Mouse (Mus musculus): ENCODE data around the gene Gdf10. TPM values are rescaled to one million over a fixed set of nuclear protein-coding genes. Genes with fewer than 3 reads are reported as not detected.
A peak's percentile ranks its signal among the peaks of the same experiment; 100 is the strongest.

The Gdf10 gene
- total RNA-seq, 2 experiments from 2014 or later, result 3.2 to 3.6 TPM

DNA sequence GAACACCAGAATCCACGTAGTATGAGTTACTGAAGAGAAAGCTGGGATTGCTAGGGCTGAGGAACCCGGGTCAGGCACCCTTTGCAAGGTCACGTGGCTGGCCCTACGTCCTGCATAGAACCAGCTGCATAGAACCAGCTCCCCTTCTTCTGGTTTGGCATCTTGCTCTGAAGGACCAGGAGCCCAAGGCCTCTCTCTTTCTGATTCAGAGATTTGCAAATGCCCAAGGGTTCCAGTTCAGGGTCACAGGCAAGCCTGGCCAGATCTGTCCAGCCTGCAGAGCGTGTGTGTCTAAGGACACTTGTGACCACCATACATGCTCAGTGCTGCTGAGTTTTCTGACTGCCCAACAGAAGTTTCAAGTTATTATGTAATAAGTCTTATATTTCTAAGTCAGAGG lies 18.8 kb downstream of the Gdf10 start:
- TF ChIP-seq CTCF (IDR thresholded peaks at IDR 0.05), result no peak
- H3K4me3 ChIP-seq, result no peak overlapping the region
- no peak overlapping the region for H3K27ac ChIP-seq
- intact Hi-C loops (cut with DNase I), result no loop called here
- DNase-seq (ENCODE audit: extremely low spot score in 1 of 2, low spot score in 2 of 2), result no peak

GRCm38 (mm10) chr14:33946125-33946524 lies 22.7 kb downstream of the Gdf10 start:
- H3K27ac ChIP-seq, result no peak overlapping the region
- no peak for TF ChIP-seq CTCF (IDR thresholded peaks at IDR 0.05)
- intact Hi-C loops (cut with DNase I), result no loop called here
- H3K4me3 ChIP-seq, result no peak overlapping the region
- no peak for DNase-seq (ENCODE audit: extremely low spot score in 1 of 2, low spot score in 2 of 2)

GRCm38 (mm10) chr14:33952233-33952981 lies 29.0 kb downstream of the Gdf10 start:
- no peak for DNase-seq (ENCODE audit: extremely low spot score in 1 of 2, low spot score in 2 of 2)
- intact Hi-C loops (cut with DNase I), result no loop called here
- Histone ChIP-seq H3K27ac (no peak overlapping the region), H3K4me3 (no peak overlapping the region)
- TF ChIP-seq CTCF (IDR thresholded peaks at IDR 0.05), result peak; percentile 17

DNA sequence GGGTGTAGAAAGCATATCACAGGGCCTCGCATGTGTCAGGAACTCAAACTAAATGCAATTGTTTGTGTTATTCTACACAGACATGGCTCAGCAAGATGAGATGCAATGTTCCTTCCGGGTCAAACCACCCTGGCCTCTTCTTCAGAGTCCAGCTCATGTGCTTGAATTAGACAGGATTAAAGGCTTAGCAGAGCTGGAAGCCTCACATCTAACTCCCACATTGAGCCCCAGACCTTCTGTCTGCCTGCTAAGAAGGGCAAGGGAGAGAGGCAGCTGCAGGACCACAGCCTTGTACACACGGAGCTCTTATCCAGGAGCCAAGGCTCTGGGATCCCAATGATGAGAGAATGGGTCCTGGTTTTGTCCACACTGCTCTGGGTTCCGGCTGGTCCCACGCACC lies 30.4 kb downstream of the Gdf10 start, which contains the start of gene Rbp3:
Gene Rbp3, plus strand, starts transcription at position 243 of the 400 bp plus-strand sequence.
- DNase-seq (ENCODE audit: extremely low spot score in 1 of 2, low spot score in 2 of 2), result no peak
- intact Hi-C loops (cut with DNase I), result no loop called here
- no peak for TF ChIP-seq CTCF (IDR thresholded peaks at IDR 0.05)
- Histone ChIP-seq H3K4me3 (no peak within 1 kb of the TSS), H3K27ac (no peak within 1 kb of the TSS)

- peak; percentile 1 for TF ChIP-seq CTCF (IDR thresholded peaks at IDR 0.05)
- intact Hi-C loops (cut with DNase I), result no loop called here
- H3K4me3 ChIP-seq, result no peak overlapping the region
- no peak for DNase-seq (ENCODE audit: extremely low spot score in 1 of 2, low spot score in 2 of 2)
- H3K27ac ChIP-seq, result no peak overlapping the region
Observed at GRCm38 (mm10) chr14:33956055-33956454, 32.7 kb downstream of the Gdf10 start.

DNA sequence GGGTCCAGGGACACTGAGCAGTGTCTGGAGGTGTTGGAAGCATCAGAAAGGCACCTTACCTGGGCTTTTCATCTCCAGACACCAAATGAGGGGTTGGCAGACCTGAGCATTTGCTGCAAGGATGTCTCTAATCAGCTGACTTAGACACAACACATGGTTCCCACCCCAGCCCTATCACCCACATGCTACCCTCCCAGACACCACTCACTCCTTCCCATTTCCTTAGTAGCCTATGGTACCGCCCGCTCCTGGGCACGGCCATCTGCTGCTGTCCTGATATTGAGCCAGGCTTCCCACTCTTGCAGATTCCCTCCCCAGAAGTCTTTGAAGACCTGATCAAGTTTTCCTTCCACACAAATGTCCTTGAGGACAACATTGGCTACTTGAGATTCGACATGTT lies 34.8 kb downstream of the Gdf10 start:
- intact Hi-C loops (cut with DNase I), result no loop called here
- no peak for DNase-seq (ENCODE audit: extremely low spot score in 1 of 2, low spot score in 2 of 2)
- TF ChIP-seq CTCF (IDR thresholded peaks at IDR 0.05), result no peak
- no peak overlapping the region for H3K4me3 ChIP-seq
- no peak overlapping the region for H3K27ac ChIP-seq

DNA sequence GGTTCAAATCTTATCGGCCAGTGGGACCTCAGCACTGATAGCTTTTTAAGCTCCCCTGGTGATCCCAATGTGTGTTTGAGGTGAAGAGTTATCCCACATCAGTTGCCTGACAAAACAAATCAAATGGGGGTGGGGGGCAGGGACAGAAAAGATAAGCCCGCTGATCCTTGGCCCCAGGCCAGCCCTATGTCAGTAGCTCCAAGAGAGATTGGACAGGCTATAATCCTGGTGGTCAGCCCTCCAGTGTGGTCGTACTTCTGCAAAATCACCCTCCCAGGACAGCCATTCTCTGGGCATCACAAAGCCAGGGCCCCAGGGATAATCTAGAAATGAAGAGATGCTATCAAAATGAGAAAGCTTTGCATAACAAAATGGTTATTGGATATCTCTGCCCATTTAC lies 35.5 kb downstream of the Gdf10 start:
- no peak for TF ChIP-seq CTCF (IDR thresholded peaks at IDR 0.05)
- no peak overlapping the region for H3K4me3 ChIP-seq
- H3K27ac ChIP-seq, result no peak overlapping the region
- no peak for DNase-seq (ENCODE audit: extremely low spot score in 1 of 2, low spot score in 2 of 2)
- intact Hi-C loops (cut with DNase I), result no loop called here

GRCm38 (mm10) chr14:33959341-33959740 lies 36.0 kb downstream of the Gdf10 start:
- DNase-seq (ENCODE audit: extremely low spot score in 1 of 2, low spot score in 2 of 2), result peak; percentile 30 to 58
- intact Hi-C loops (cut with DNase I), result no loop called here
- TF ChIP-seq CTCF (IDR thresholded peaks at IDR 0.05), result peak; percentile 87
- no peak overlapping the region for H3K27ac ChIP-seq
- H3K4me3 ChIP-seq, result no peak overlapping the region

- no peak for DNase-seq (ENCODE audit: extremely low spot score in 1 of 2, low spot score in 2 of 2)
- H3K4me3 ChIP-seq, result no peak overlapping the region
- no peak overlapping the region for H3K27ac ChIP-seq
- peak; percentile 20; the same call in 1 of the 2 replicates for TF ChIP-seq CTCF (IDR thresholded peaks at IDR 0.05)
- intact Hi-C loops (cut with DNase I), result no loop called here
Observed at GRCm38 (mm10) chr14:33965675-33966074, 42.3 kb downstream of the Gdf10 start.

DNA sequence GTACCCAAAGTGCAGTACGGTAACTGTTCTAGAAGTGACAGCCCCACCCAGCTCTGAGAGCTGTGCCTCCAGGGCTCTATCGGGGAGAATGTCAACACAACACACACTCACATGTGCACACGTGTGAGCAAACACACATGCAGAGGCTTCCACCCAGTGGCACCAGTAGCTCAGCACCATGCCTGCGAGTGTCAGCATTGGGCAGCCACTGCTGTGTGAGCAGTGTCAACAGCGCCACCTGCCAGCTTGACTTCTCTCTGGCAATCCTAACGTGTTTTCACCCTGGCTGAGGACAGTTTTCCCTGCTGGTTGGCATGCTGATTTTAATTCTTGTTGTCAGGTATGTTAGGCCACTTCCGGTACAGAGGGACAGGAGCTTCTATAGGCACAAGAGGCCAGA lies 49.3 kb downstream of the Gdf10 start:
- Histone ChIP-seq H3K27ac (no peak overlapping the region), H3K4me3 (no peak overlapping the region)
- TF ChIP-seq CTCF (IDR thresholded peaks at IDR 0.05), result no peak; the same call in 1 of the 2 replicates
- intact Hi-C loops (cut with DNase I), result no loop called here
- no peak for DNase-seq (ENCODE audit: extremely low spot score in 1 of 2, low spot score in 2 of 2)

DNA sequence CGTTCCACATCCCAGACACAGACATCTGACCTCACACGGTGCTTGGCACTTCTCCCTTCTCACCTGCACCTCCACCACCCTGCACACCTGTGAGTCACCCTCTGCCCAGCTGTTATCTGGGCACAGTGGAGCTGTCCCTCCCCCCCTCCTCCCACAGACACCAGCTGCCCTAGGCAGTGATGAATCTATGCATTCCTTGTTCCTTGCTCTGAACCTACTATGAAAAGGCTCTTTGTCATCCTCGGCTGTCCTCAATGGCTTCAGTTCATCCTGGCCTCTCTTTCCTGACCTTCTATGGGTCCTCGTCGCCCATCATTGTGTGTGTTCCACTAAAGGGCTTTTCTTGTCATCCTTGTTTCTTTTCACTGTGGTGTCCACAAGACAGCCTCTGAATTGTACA lies 51.4 kb downstream of the Gdf10 start:
- H3K27ac ChIP-seq, result no peak overlapping the region

GRCm38 (mm10) chr14:33977748-33978147 lies 54.4 kb downstream of the Gdf10 start:
- H3K27ac ChIP-seq, result no peak overlapping the region; the same call in 1 of the 2 replicates
- DNase-seq (ENCODE audit: extremely low spot score in 1 of 2, low spot score in 2 of 2), result no peak
- intact Hi-C loops (cut with DNase I), result no loop called here
- TF ChIP-seq CTCF (IDR thresholded peaks at IDR 0.05), result no peak
- H3K4me3 ChIP-seq, result peak overlapping the region; percentile 7

More for the DNA sequence above, 51.4 kb downstream of the Gdf10 start:
- no peak overlapping the region for H3K4me3 ChIP-seq
- intact Hi-C loops (cut with DNase I), result no loop called here
- TF ChIP-seq CTCF (IDR thresholded peaks at IDR 0.05), result no peak
- no peak for DNase-seq (ENCODE audit: extremely low spot score in 1 of 2, low spot score in 2 of 2)

GRCm38 (mm10) chr14:33978604-33979059 lies 55.2 kb downstream of the Gdf10 start, which contains the start of gene Zfp488:
TSS of gene Zfp488 (minus strand) at chr14:33978764.
- no peak for DNase-seq (ENCODE audit: extremely low spot score in 1 of 2, low spot score in 2 of 2)
- H3K27ac ChIP-seq, result no peak within 1 kb of the TSS; the same call in 1 of the 2 replicates
- TF ChIP-seq CTCF (IDR thresholded peaks at IDR 0.05), result no peak

More at GRCm38 (mm10) chr14:33978604-33979059, 55.2 kb downstream of the Gdf10 start, which contains the start of gene Zfp488:
- intact Hi-C loops (cut with DNase I), result no loop called here
- H3K4me3 ChIP-seq, result peak within 1 kb of the TSS; percentile 23

Other genes with a start within 250 kb of the Gdf10 start
- not detected for gene Gdf2, start 17.5 kb downstream of the Gdf10 start, total RNA-seq (2021)
- gene Rbp3, start 30.4 kb downstream of the Gdf10 start, total RNA-seq (2021), result not detected
- 1 to 10 TPM; 2.9 to 3.8 TPM for gene Zfp488, start 55.2 kb downstream of the Gdf10 start, total RNA-seq (2021)
- not detected for gene Gm30083, start 91.6 kb downstream of the Gdf10 start, total RNA-seq (2021)
- not detected for gene Gm5460, start 93.2 kb downstream of the Gdf10 start, total RNA-seq (2021)
- gene Antxrl, start 129.1 kb downstream of the Gdf10 start, total RNA-seq (2021), result not detected
- under 1 TPM; 0.49 to 0.86 TPM for gene Anxa8, start 162.4 kb downstream of the Gdf10 start, total RNA-seq (2021)
- not detected for gene A630023A22Rik, start 179.2 kb downstream of the Gdf10 start, total RNA-seq (2021)
- gene Npy4r, start 228.9 kb downstream of the Gdf10 start, total RNA-seq (2021), result not detected